Mouse (Mus musculus) brain, embryonic 14.5 days (tissue): Measurements from ENCODE around the gene Rabep1.

Experiments used
- CTCF ChIP-seq: fragments of 200-500 bp; IDR thresholded peaks from 2 replicates; pipeline ENCODE4 v1.5.1; 2012; ENCODE audit warnings: inconsistent platforms, mild to moderate bottlenecking, moderate library complexity, borderline replicate concordance; ENCODE audit not compliant: insufficient read depth, insufficient read length; ENCODE audit errors: extremely low read depth
- POLR2A ChIP-seq: fragments of 200-500 bp; IDR thresholded peaks from 2 replicates; pipeline ENCODE4 v1.6.1; 2012; ENCODE audit warnings: mild to moderate bottlenecking, inconsistent platforms, borderline replicate concordance; ENCODE audit not compliant: poor library complexity, insufficient read depth, insufficient read length, severe bottlenecking; ENCODE audit errors: extremely low read depth

DNA sequence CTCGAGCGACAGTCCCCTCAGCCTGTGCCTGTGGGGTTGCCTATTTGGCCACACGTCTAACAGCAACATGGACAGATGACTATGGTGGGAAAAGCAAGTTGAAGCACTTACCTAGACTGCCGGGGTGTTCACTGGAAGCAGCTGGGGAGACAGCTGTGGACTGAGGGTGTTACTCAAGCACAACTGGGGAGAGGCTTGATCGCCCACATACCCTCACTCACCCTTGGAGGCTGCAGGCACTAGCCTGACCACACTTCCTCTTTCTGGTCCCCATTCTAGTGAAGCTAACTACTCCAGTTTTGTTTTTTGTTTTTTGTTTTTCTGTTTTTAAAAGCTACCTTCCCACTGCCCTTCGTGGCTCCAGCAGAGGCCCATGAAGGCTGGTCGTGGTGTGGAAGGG, 32.2 kb upstream of the Rabep1 start, which contains the start of gene Scimp:
- TF ChIP-seq CTCF (no peak), POLR2A (no peak)
